Mouse (Mus musculus) frontal cortex, postnatal 14 days (tissue): ENCODE measurements at regions not wholly inside any gene's neighbourhood (a gene's known extent, or its start where the extent isn't known, plus 50 kb on each side); places are given as distances from the start of the nearest gene placed in this dataset.

Source experiments
- DNase-seq, 2 experiments: peaks; one replicate each; pipeline ENCODE4 v3.0.0; 2022; ENCODE audit warnings: low spot score in 2 of 2

- DNase-seq: no peak
Observed at GRCm38 (mm10) chr11:64916783-64917182, 62.1 kb upstream of the Elac2 start.

- no peak for DNase-seq
Observed at GRCm38 (mm10) chr11:64917301-64917700, 61.5 kb upstream of the Elac2 start.

- DNase-seq: no peak
Observed at GRCm38 (mm10) chr11:64924989-64925388, 53.8 kb upstream of the Elac2 start.

GRCm38 (mm10) chr11:64925970-64926369, 52.9 kb upstream of the Elac2 start:
- DNase-seq: no peak
